Mouse (Mus musculus) MEL (cell line): Measurements from ENCODE around the gene Jmjd1c.

Experiments used
- BHLHE40 ChIP-seq: IDR thresholded peaks from 2 replicates; pipeline ENCODE4 v1.6.1; 2012; ENCODE audit warnings: low read depth, mild to moderate bottlenecking, inconsistent platforms, low read length, improper control_type of control experiment, borderline replicate concordance
- CTCF ChIP-seq, 3 experiments: IDR thresholded peaks in 2 of 3; conservative IDR thresholded peaks in 1 of 3; 2 replicates each; pipeline ENCODE4 v1.5.1; 2011 to 2012; ENCODE audit warnings: low read length in 3 of 3, low read depth in 2 of 3, mild to moderate bottlenecking in 2 of 3, improper control_type of control experiment in 1 of 3, inconsistent platforms in 1 of 3, mixed read lengths in 1 of 3, moderate library complexity in 1 of 3; ENCODE audit not compliant: control insufficient read depth in 1 of 3, insufficient read depth in 1 of 3, poor library complexity in 1 of 3, severe bottlenecking in 1 of 3
- EP300 ChIP-seq, 2 experiments: IDR thresholded peaks; 2 replicates each; pipeline ENCODE4 v1.6.1; 2011; ENCODE audit warnings: improper control_type of control experiment in 2 of 2, low read length in 2 of 2, low read depth in 1 of 2, mild to moderate bottlenecking in 1 of 2
- GATA1 ChIP-seq: IDR thresholded peaks from 2 replicates; pipeline ENCODE4 v1.6.1; 2011; ENCODE audit warnings: low read depth, low read length, improper control_type of control experiment
- TCF12 ChIP-seq: IDR thresholded peaks from 2 replicates; pipeline ENCODE4 v1.6.1; 2014; ENCODE audit warnings: low read depth, mild to moderate bottlenecking, inconsistent platforms, low read length, improper control_type of control experiment, moderate library complexity
- USF2 ChIP-seq, 2 experiments: IDR thresholded peaks; 2 replicates each; pipeline ENCODE4 v1.6.1; 2011 to 2012; ENCODE audit warnings: improper control_type of control experiment in 2 of 2, low read length in 2 of 2, borderline replicate concordance in 1 of 2, inconsistent platforms in 1 of 2, low read depth in 1 of 2, mild to moderate bottlenecking in 1 of 2; ENCODE audit not compliant: insufficient read depth in 1 of 2

- TF ChIP-seq TCF12 (no peak), CTCF (IDR thresholded peaks at IDR 0.05 in 2 of 3, conservative IDR thresholded peaks at IDR 0.05 in 1 of 3; ENCODE audit: control insufficient read depth in 1 of 3, insufficient read depth in 1 of 3, low read depth in 2 of 3, low read length in 3 of 3, poor library complexity in 1 of 3, severe bottlenecking in 1 of 3) (no peak), EP300 (IDR thresholded peaks at IDR 0.05; ENCODE audit: low read depth in 1 of 2, low read length in 2 of 2) (no peak), USF2 (IDR thresholded peaks at IDR 0.05; ENCODE audit: borderline replicate concordance in 1 of 2, insufficient read depth in 1 of 2, low read depth in 1 of 2, low read length in 2 of 2) (no peak), GATA1 (no peak), BHLHE40 (no peak)
These were observed 117.8 kb downstream of the Jmjd1c start for GRCm38 (mm10) chr10:67213720-67214119.
